Mouse (Mus musculus) heart, embryonic 12.5 days (tissue): Measurements from ENCODE around the gene Lrrc49. TPM values are rescaled to one million over a fixed set of nuclear protein-coding genes. Genes with fewer than 3 reads are reported as not detected.

Experiments
- ATAC-seq: fragments of 200-750 bp; cut with Nextera tagmentation; 2 replicates; pipeline ENCODE4 v1.8.0; 2017; ENCODE audit warnings: moderate TSS enrichment, moderate library complexity; ENCODE audit not compliant: insufficient number of reproducible peaks, low FRiP score
- H3K27ac ChIP-seq: fragments of 300-500 bp; sonication (generic); 2 replicates; pipeline ENCODE4 v1.5.1; 2016; ENCODE audit warnings: mild to moderate bottlenecking, moderate library complexity; ENCODE audit not compliant: poor library complexity, severe bottlenecking
- H3K27me3 ChIP-seq: fragments of 300-500 bp; sonication (generic); replicated peaks from 2 replicates; pipeline ENCODE4 v1.6.1; 2016; ENCODE audit warnings: mild to moderate bottlenecking, moderate library complexity
- H3K36me3 ChIP-seq: fragments of 300-500 bp; sonication (generic); 2 replicates; pipeline ENCODE4 v1.6.1; 2016; ENCODE audit warnings: mild to moderate bottlenecking, moderate library complexity
- H3K4me1 ChIP-seq: fragments of 300-500 bp; sonication (generic); replicated peaks from 2 replicates; pipeline ENCODE4 v1.6.1; 2016; ENCODE audit warnings: mild to moderate bottlenecking
- H3K4me2 ChIP-seq: fragments of 300-500 bp; sonication (generic); 2 replicates; pipeline ENCODE4 v1.6.1; 2016; ENCODE audit warnings: mild to moderate bottlenecking, moderate library complexity
- H3K4me3 ChIP-seq: fragments of 300-500 bp; sonication (generic); 2 replicates; pipeline ENCODE4 v1.5.1; 2016; ENCODE audit warnings: mild to moderate bottlenecking
- H3K9ac ChIP-seq: fragments of 300-500 bp; sonication (generic); 2 replicates; pipeline ENCODE4 v1.6.1; 2016; ENCODE audit warnings: mild to moderate bottlenecking, moderate library complexity
- H3K9me3 ChIP-seq: fragments of 300-500 bp; sonication (generic); replicated peaks from 2 replicates; pipeline ENCODE4 v1.6.1; 2016; ENCODE audit warnings: mild to moderate bottlenecking, moderate library complexity
- WGBS: fragments of 180-500 bp; shearing (Covaris S2); methylation state at CpG from one replicate; pipeline ENCODE4 v1.1.7; 2016; 5-methylcytosine and 5-hydroxymethylcytosine counted together
- polyA plus RNA-seq: library from polyadenylated mRNA; unstranded; fragments of >200 nt; fragmentation: Nextera tagmentation; extraction: Ambion mirVana; gene quantifications from 2 replicates; pipeline ENCODE4 v1.2.1, GENCODE M21; 2016

Lrrc49 gene
- polyA plus RNA-seq, 1 experiment from 2014 or later = 12.2 TPM

DNA sequence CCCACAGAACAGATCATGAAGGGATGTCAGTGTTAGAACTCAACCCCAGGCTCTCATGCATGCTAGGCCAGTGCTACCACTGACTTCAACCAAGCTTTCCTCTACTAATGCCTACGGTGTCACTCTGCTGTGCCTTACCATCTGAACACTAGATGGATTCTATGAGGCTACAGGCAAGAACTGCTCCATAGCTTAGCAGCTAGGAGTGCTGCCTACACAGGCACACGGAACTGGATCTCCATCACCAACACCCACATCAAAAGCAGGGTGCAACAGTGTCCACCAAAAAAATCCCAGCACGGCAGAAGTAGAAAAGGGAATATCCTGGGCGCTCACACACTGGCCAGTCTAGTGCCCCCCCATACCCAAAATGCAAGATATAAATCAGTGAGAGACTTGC lies 11.5 kb downstream of the Lrrc49 start:
- no peaks in the 10 kb centered on the region for H3K4me1 ChIP-seq
- 77% methylated on average over 4 of the region's 4 CpGs for WGBS
- H3K4me3 ChIP-seq = no peak overlapping the region
- H3K36me3 ChIP-seq = peaks cover 11% of the 10 kb centered on the region; the same call in 1 of the 2 replicates
- no peaks in the 10 kb centered on the region for H3K9me3 ChIP-seq
- no peak overlapping the region for H3K27ac ChIP-seq
- no peak overlapping the region for H3K9ac ChIP-seq
- H3K4me2 ChIP-seq = no peak overlapping the region
- H3K27me3 ChIP-seq = no peaks in the 10 kb centered on the region
- ATAC-seq = no peak

DNA sequence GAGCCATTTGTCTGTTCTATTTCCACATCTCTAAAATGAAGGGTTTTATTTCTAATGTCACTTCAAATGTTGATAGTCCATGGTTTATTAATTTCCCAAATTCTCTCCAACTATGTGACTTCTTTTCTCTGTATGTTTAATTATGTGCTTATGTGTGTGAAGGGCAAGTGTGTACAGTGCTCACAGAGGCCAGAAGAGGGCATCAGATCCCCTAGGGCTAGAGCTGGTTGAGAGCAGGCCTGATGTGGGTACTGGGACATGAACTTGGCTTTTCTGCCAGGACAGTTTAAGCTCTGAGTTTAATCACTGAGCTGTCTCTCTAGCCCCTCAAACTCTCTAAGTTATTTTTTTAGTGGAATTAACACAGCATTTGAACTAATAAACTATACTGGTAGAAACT lies 13.2 kb downstream of the Lrrc49 start:
- H3K27me3 ChIP-seq = no peaks in the 10 kb centered on the region
- no peak overlapping the region for H3K27ac ChIP-seq
- H3K9ac ChIP-seq = no peak overlapping the region
- ATAC-seq = no peak
- no peaks in the 10 kb centered on the region for H3K9me3 ChIP-seq
- no peak overlapping the region for H3K4me3 ChIP-seq
- no peak overlapping the region for H3K4me2 ChIP-seq
- peaks cover 6% of the 10 kb centered on the region; the same call in 1 of the 2 replicates for H3K36me3 ChIP-seq
- H3K4me1 ChIP-seq = no peaks in the 10 kb centered on the region

DNA sequence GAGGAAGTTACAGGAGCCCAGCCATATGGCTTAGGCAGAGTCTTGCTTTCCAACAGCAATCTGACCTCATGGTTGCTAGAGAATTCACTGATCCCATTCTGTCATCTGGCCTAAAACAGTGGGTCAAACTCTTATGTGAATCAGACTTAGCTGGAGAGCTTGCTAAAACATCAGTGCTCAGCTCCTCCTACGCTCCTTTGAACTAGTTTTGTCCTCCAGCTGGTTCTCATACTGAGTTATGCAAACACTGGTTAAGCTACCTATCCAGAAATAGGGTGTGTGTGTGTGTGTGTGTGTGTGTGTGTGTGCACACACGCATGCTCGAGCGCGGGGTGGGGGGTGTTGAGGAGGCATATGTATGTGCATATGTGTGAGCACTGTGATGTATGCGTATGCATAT lies 15.4 kb downstream of the Lrrc49 start:
- Histone ChIP-seq H3K4me3 (no peak overlapping the region), H3K4me1 (no peaks in the 10 kb centered on the region), H3K4me2 (no peak overlapping the region), H3K27me3 (no peaks in the 10 kb centered on the region), H3K9me3 (no peaks in the 10 kb centered on the region), H3K27ac (no peak overlapping the region), H3K9ac (no peak overlapping the region), H3K36me3 (peaks cover 17% of the 10 kb centered on the region)
- no peak for ATAC-seq
- WGBS = 94% methylated on average over 6 of the region's 6 CpGs

DNA sequence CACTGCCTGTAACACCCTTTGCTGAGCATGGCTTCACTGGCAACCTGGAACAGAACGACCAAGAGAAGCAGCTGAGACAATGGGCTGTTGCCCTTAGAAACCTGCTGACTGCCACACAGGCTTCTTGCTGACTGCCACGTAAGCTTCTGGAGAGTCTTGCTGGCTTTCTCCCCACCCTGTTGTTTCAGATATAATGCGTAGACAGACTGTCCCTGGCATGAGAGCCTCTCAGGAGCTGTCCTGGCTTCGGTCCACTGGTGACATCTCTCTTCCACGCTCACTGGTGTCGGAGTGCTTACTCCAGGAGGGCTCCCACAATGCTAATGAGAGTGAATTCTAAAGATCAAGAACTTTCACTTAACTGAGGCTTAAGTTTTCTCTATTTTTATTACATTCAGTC lies 19.1 kb downstream of the Lrrc49 start:
- no peak overlapping the region for H3K27ac ChIP-seq
- 71% methylated on average over 6 of the region's 6 CpGs for WGBS

DNA sequence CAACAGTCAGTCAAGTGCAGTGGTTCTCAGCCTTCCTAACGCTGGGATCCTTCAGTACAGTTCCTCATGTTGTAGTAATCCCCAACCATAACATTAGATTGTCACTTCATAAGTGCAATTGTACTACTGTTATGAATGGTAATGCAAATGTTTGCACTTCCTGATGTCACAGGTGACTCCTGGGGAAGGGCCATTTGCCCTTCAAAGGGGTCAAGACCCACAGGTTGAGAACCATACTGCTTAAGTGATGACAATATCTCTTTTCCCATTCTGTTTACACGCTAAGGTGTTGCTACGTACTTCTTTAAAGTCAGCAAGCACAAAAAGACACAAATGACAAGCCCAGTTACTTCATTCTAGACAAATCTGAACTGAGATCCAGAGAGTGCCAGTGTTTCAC lies 22.4 kb downstream of the Lrrc49 start:
- no peaks in the 10 kb centered on the region for H3K4me1 ChIP-seq
- H3K27ac ChIP-seq = no peak overlapping the region
- H3K4me3 ChIP-seq = no peak overlapping the region
- no peak overlapping the region for H3K4me2 ChIP-seq
- no peak overlapping the region for H3K9ac ChIP-seq
- peaks cover 30% of the 10 kb centered on the region for H3K36me3 ChIP-seq
- ATAC-seq = no peak
- 89% methylated on average over 3 of the region's 3 CpGs for WGBS
- H3K27me3 ChIP-seq = no peaks in the 10 kb centered on the region
- no peaks in the 10 kb centered on the region for H3K9me3 ChIP-seq

More for the DNA sequence above, 19.1 kb downstream of the Lrrc49 start:
- no peak for ATAC-seq
- Histone ChIP-seq H3K4me3 (no peak overlapping the region), H3K4me1 (no peaks in the 10 kb centered on the region), H3K4me2 (no peak overlapping the region), H3K36me3 (peaks cover 32% of the 10 kb centered on the region), H3K9ac (no peak overlapping the region), H3K9me3 (no peaks in the 10 kb centered on the region), H3K27me3 (no peaks in the 10 kb centered on the region)

DNA sequence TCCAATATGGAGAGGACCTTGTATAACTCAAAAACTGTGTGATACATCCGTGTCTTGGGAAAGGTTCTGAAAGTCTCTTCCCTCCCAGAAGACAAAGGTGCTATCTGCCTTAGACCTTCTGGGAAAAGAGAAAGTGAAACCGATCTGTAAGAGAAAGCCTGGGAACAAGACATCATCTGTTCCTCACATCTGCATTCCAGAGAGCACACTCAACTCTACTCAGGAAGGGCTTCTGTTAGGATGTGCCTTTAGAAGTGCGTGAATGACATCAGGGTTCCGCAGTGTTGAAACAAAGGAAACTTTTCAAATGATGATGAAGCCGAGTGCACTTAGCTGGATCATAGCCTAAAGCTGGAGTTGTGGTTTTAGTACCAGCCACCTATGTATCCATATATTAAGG lies 23.1 kb downstream of the Lrrc49 start:
- Histone ChIP-seq H3K9ac (no peak overlapping the region), H3K36me3 (peaks cover 30% of the 10 kb centered on the region), H3K27me3 (no peaks in the 10 kb centered on the region), H3K27ac (no peak overlapping the region), H3K4me2 (no peak overlapping the region), H3K9me3 (no peaks in the 10 kb centered on the region), H3K4me1 (no peaks in the 10 kb centered on the region), H3K4me3 (no peak overlapping the region)
- WGBS = 78% methylated on average over 5 of the region's 5 CpGs
- ATAC-seq = no peak

DNA sequence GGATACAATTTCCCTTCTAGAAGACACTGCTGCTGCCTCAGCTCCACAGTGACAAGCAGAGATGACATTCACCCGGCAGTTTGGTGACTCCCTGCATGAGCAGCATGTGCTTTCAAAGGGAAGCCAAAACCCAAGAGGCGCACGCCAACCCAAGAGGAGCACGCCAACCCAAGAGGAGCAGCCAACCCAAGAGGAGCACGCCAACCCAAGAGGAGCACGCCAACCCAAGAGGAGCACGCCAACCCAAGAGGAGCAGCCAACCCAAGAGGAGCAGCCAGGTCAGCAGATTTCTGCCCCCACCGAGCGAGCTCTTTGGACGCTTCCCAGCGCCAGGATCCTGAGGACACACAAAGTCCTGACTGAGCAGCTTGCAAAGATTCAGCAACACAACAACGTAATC lies 23.6 kb downstream of the Lrrc49 start:
- H3K4me2 ChIP-seq = no peak overlapping the region
- no peak overlapping the region for H3K9ac ChIP-seq
- no peaks in the 10 kb centered on the region for H3K27me3 ChIP-seq
- no peaks in the 10 kb centered on the region for H3K9me3 ChIP-seq
- no peak for ATAC-seq
- 91% methylated on average over 12 of the region's 12 CpGs for WGBS
- H3K4me3 ChIP-seq = no peak overlapping the region
- H3K27ac ChIP-seq = no peak overlapping the region
- H3K36me3 ChIP-seq = peaks cover 30% of the 10 kb centered on the region
- no peaks in the 10 kb centered on the region for H3K4me1 ChIP-seq

DNA sequence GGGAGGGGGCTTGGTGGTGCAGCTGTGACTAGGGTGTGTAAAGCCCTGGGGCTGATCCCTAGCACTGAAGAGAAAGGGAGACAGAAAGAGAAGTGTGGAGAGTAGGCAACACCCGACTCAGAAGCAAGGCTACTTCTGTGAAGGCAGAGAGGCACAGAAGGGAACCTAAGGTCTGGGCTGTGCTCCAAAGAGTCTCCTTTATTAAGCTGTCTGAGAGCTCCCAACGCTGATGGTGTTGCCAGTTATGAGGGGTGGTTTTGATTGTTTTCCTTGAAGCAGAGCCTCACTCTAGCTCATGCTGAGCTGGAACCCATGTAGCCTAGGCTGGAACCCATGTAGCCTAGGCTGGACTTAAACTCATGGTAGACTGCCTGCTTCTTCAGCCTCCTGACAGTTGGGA lies 25.0 kb downstream of the Lrrc49 start:
- no peaks in the 10 kb centered on the region for H3K9me3 ChIP-seq
- 79% methylated on average over 2 of the region's 2 CpGs for WGBS
- no peak overlapping the region for H3K4me3 ChIP-seq
- no peak overlapping the region for H3K9ac ChIP-seq
- H3K36me3 ChIP-seq = peaks cover 17% of the 10 kb centered on the region
- no peak for ATAC-seq
- H3K27ac ChIP-seq = no peak overlapping the region
- H3K4me2 ChIP-seq = no peak overlapping the region
- H3K27me3 ChIP-seq = no peaks in the 10 kb centered on the region
- H3K4me1 ChIP-seq = no peaks in the 10 kb centered on the region

DNA sequence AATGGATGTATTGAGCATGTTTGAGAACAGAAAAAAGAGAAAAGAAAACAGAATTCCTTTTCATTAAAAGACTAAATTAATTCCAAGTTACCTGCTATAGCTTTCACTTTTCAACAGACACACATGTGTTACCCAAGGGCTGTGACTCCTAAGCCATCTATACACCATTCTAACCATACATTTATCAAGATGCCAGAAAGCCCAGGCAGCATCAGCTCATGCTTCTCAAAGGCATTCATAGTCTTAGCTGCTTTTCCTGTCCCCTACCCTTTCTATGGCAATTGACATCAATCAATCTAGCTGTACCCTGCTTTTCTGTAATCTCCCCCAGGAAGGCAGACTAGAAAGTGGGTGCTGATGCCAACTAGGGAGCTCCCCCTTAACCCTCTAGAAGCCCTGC lies 34.4 kb downstream of the Lrrc49 start:
- Histone ChIP-seq H3K27me3 (no peaks in the 10 kb centered on the region), H3K27ac (no peak overlapping the region), H3K4me2 (no peak overlapping the region), H3K9me3 (no peaks in the 10 kb centered on the region), H3K9ac (no peak overlapping the region), H3K4me3 (no peak overlapping the region), H3K4me1 (no peaks in the 10 kb centered on the region; the same call in 1 of the 2 replicates), H3K36me3 (no peaks in the 10 kb centered on the region)
- no peak for ATAC-seq

DNA sequence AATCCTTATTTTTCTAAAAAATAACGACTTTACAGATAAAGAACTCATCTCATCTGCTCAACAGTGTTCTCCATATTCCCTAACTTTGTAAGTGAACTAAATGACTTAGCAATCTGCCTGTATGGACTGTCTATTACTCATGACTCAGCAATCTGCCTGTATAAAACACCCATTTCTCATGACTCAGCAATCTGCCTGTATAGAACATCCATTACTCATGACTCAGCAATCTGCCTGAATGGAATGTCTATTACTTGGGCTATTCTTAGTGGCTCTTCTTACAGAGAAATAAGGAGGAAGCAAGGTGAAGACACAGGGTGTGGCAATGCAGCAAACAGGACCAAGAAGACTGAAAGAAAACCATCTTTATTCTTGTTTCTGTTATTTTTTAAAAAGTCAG lies 34.8 kb downstream of the Lrrc49 start:
- no peak overlapping the region for H3K27ac ChIP-seq
- H3K9ac ChIP-seq = no peak overlapping the region
- no peaks in the 10 kb centered on the region; the same call in 1 of the 2 replicates for H3K4me1 ChIP-seq
- ATAC-seq = no peak; the same call in 1 of the 2 replicates
- no peaks in the 10 kb centered on the region for H3K9me3 ChIP-seq
- no peaks in the 10 kb centered on the region for H3K27me3 ChIP-seq
- WGBS = 81% methylated on average over 1 of the region's 1 CpGs
- no peak overlapping the region for H3K4me2 ChIP-seq
- H3K36me3 ChIP-seq = no peaks in the 10 kb centered on the region
- H3K4me3 ChIP-seq = no peak overlapping the region

DNA sequence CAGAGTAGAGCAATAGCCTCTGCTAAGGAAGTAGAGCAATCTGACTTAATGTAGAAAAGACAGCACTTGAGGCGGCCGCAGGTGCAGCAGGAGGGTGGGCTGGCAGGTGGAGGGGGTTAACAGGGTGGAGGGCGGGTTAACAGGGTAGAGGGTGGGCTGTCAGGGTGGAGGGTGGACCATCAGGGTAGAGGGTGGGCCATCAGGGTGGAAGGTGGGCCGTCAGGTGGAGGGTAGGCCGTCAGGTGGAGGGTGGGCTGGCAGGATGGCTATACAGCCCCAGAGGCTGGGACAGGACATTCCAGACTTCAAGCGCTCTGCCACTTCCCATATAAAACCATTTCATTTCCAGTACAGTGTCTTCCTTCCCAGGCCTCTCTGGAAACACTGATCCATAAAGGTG lies 37.7 kb downstream of the Lrrc49 start:
- 88% methylated on average over 6 of the region's 6 CpGs for WGBS

More for the DNA sequence above, 37.7 kb downstream of the Lrrc49 start:
- no peaks in the 10 kb centered on the region for H3K9me3 ChIP-seq
- no peak overlapping the region for H3K9ac ChIP-seq
- no peaks in the 10 kb centered on the region; the same call in 1 of the 2 replicates for H3K4me1 ChIP-seq
- H3K4me2 ChIP-seq = no peak overlapping the region
- no peaks in the 10 kb centered on the region for H3K36me3 ChIP-seq
- ATAC-seq = no peak
- no peaks in the 10 kb centered on the region for H3K27me3 ChIP-seq
- no peak overlapping the region for H3K4me3 ChIP-seq
- no peak overlapping the region for H3K27ac ChIP-seq
